Mouse (Mus musculus) kidney, embryonic 15.5 days (tissue): ENCODE results near the gene Rdh5. TPM values are rescaled to one million over a fixed set of nuclear protein-coding genes. Genes with fewer than 3 reads are reported as not detected.

Experiments used
- ATAC-seq: fragments of 200-750 bp; cut with Nextera tagmentation; replicated peaks from 2 replicates; pipeline ENCODE4 v1.8.0; 2017; ENCODE audit warnings: moderate TSS enrichment; ENCODE audit not compliant: low FRiP score
- H3K27ac ChIP-seq: fragments of 300-500 bp; sonication (generic); 2 replicates; pipeline ENCODE4 v1.5.1; 2015; ENCODE audit warnings: mild to moderate bottlenecking, inconsistent platforms
- H3K27me3 ChIP-seq: fragments of 300-500 bp; sonication (generic); 2 replicates; pipeline ENCODE4 v1.6.1; 2015; ENCODE audit warnings: inconsistent platforms
- H3K36me3 ChIP-seq: fragments of 300-500 bp; sonication (generic); 2 replicates; pipeline ENCODE4 v1.6.1; 2015; ENCODE audit warnings: inconsistent platforms
- H3K4me1 ChIP-seq: fragments of 300-500 bp; sonication (generic); 2 replicates; pipeline ENCODE4 v1.6.1; 2015; ENCODE audit warnings: inconsistent platforms
- H3K4me2 ChIP-seq: fragments of 300-500 bp; sonication (generic); 2 replicates; pipeline ENCODE4 v1.6.1; 2015; ENCODE audit warnings: moderate library complexity, mild to moderate bottlenecking, inconsistent platforms
- H3K4me3 ChIP-seq: fragments of 300-500 bp; sonication (generic); replicated peaks from 2 replicates; pipeline ENCODE4 v1.5.1; 2015; ENCODE audit warnings: mild to moderate bottlenecking, inconsistent platforms
- H3K9ac ChIP-seq: fragments of 300-500 bp; sonication (generic); 2 replicates; pipeline ENCODE4 v1.6.1; 2015; ENCODE audit warnings: mild to moderate bottlenecking, inconsistent platforms
- H3K9me3 ChIP-seq: fragments of 300-500 bp; sonication (generic); replicated peaks from 2 replicates; pipeline ENCODE4 v1.6.1; 2016; ENCODE audit warnings: inconsistent platforms
- WGBS: fragments of 180-500 bp; shearing (Covaris S2); methylation state at CpG from one replicate; pipeline ENCODE4 v1.1.7; 2015; ENCODE audit warnings: mixed read lengths; 5-methylcytosine and 5-hydroxymethylcytosine counted together
- polyA plus RNA-seq: library from polyadenylated mRNA; unstranded; fragments of >200 nt; fragmentation: Nextera tagmentation; extraction: Ambion mirVana; gene quantifications from 2 replicates; pipeline ENCODE4 v1.2.1, GENCODE M21; 2015

The Rdh5 gene
- polyA plus RNA-seq, 1 experiment from 2014 or later: 18.8 TPM

GRCm38 (mm10) chr10:128878811-128879210 is 43.9 kb downstream of the Rdh5 start:
- Histone ChIP-seq H3K4me3 (no peak overlapping the region), H3K27ac (no peak overlapping the region), H3K9ac (no peak overlapping the region), H3K4me2 (no peak overlapping the region), H3K9me3 (no peaks in the 10 kb centered on the region), H3K4me1 (0 out of 2 replicates have a peak, but pooled peaks cover 5% of the 10 kb centered on the region), H3K27me3 (no peaks in the 10 kb centered on the region), H3K36me3 (peaks cover 67% of the 10 kb centered on the region)
- no peak for ATAC-seq
- WGBS: 82% methylated on average over 2 of the region's 2 CpGs

DNA sequence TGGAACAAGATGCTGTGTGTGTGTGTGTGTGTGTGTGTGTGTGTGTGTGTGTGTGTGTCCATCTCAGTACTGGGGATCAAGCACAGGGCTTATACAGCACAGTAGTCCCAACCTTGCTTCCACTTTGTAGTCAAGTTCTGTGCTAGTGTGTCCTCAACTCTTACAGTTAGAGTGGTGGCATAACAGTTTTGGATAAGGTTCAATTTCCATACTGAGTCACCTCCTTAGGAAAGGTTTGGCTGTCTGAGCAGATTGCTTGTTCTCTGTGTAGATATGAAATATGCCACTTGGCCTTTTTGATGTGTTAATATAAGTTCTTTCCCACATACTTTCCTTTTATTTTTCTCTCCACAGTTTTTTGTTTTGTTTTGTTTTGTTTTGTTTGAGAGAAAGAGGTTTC is 44.4 kb downstream of the Rdh5 start:
- Histone ChIP-seq H3K4me3 (no peak overlapping the region), H3K9ac (no peak overlapping the region), H3K9me3 (no peaks in the 10 kb centered on the region), H3K4me1 (0 out of 2 replicates have a peak, but pooled peaks cover 5% of the 10 kb centered on the region), H3K36me3 (peaks cover 68% of the 10 kb centered on the region), H3K27me3 (no peaks in the 10 kb centered on the region), H3K4me2 (no peak overlapping the region), H3K27ac (no peak overlapping the region)
- no peak for ATAC-seq

GRCm38 (mm10) chr10:128870341-128870740 is 52.3 kb downstream of the Rdh5 start:
- WGBS: 87% methylated on average over 3 of the region's 3 CpGs
- no peak overlapping the region for H3K4me3 ChIP-seq
- no peak for ATAC-seq
- no peaks in the 10 kb centered on the region for H3K4me1 ChIP-seq
- peaks cover 83% of the 10 kb centered on the region for H3K36me3 ChIP-seq
- no peak overlapping the region for H3K27ac ChIP-seq
- no peaks in the 10 kb centered on the region for H3K9me3 ChIP-seq
- no peak overlapping the region for H3K4me2 ChIP-seq
- no peak overlapping the region for H3K9ac ChIP-seq
- no peaks in the 10 kb centered on the region for H3K27me3 ChIP-seq

DNA sequence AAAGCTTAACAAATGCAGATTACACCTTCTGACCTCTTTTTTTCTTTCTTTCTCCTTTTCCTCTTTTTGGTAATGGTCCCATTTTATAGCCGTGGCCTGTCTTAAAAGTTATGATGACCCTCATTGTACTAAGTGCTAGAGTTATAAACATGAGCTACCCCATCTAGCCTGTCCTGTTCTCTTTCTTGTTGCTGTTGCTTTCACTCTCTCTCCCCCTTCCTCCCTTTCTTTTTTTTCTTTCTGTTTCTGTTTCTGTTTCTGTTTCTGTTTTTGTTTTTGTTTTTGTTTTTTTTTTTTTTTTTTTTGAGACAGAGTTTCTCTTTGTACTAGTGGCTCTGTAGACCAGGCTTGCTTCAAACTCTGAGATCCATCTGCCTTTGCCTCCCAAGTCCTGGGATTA is 56.2 kb downstream of the Rdh5 start:
- H3K9me3 ChIP-seq: no peaks in the 10 kb centered on the region
- no peaks in the 10 kb centered on the region for H3K4me1 ChIP-seq
- H3K9ac ChIP-seq: no peak overlapping the region
- H3K4me2 ChIP-seq: no peak overlapping the region
- peaks cover 68% of the 10 kb centered on the region for H3K36me3 ChIP-seq
- no peaks in the 10 kb centered on the region for H3K27me3 ChIP-seq
- ATAC-seq: no peak
- H3K4me3 ChIP-seq: no peak overlapping the region
- WGBS: 91% methylated on average over 1 of the region's 1 CpGs
- no peak overlapping the region for H3K27ac ChIP-seq

- Histone ChIP-seq H3K4me2 (no peak overlapping the region), H3K27ac (no peak overlapping the region), H3K4me3 (no peak overlapping the region), H3K9ac (no peak overlapping the region), H3K4me1 (no peaks in the 10 kb centered on the region), H3K27me3 (no peaks in the 10 kb centered on the region), H3K36me3 (peaks cover 66% of the 10 kb centered on the region), H3K9me3 (no peaks in the 10 kb centered on the region)
- no peak for ATAC-seq
- 89% methylated on average over 3 of the region's 3 CpGs for WGBS
These were observed 56.6 kb downstream of the Rdh5 start for GRCm38 (mm10) chr10:128866042-128866441.

Other genes with a start within 250 kb of the Rdh5 start
- gene Suox, start 248.8 kb downstream of the Rdh5 start, polyA plus RNA-seq: 11.7 and 13.2 TPM in 2 replicates
- gene Rab5b, start 226.6 kb downstream of the Rdh5 start, polyA plus RNA-seq: 71.4 and 72.3 TPM in 2 replicates
- gene Pmel, start 218.7 kb downstream of the Rdh5 start, polyA plus RNA-seq: 1.2 TPM in 2 replicates
- 106 and 107 TPM in 2 replicates for gene Cdk2, start 217.9 kb downstream of the Rdh5 start, polyA plus RNA-seq
- gene Dgka, start 178.0 kb downstream of the Rdh5 start, polyA plus RNA-seq: 5.9 and 6.0 TPM in 2 replicates
- 40.2 and 41.4 TPM in 2 replicates for gene Pym1, start 175.0 kb downstream of the Rdh5 start, polyA plus RNA-seq
- 0.73 and 1.6 TPM in 2 replicates for gene Mmp19, start 132.0 kb downstream of the Rdh5 start, polyA plus RNA-seq
- 54.0 and 56.0 TPM in 2 replicates for gene Dnajc14, start 118.8 kb downstream of the Rdh5 start, polyA plus RNA-seq
- 16.7 and 20.6 TPM in 2 replicates for gene Tmem198b, start 118.5 kb downstream of the Rdh5 start, polyA plus RNA-seq
- 208 and 213 TPM in 2 replicates for gene Sarnp, start 105.6 kb downstream of the Rdh5 start, polyA plus RNA-seq
- gene Ormdl2, start 101.2 kb downstream of the Rdh5 start, polyA plus RNA-seq: 80.9 and 83.4 TPM in 2 replicates
- gene Gdf11, start 31.2 kb downstream of the Rdh5 start, polyA plus RNA-seq: 7.2 and 8.7 TPM in 2 replicates
- 671 and 731 TPM in 2 replicates for gene Cd63, start 21.9 kb downstream of the Rdh5 start, polyA plus RNA-seq
- 220 and 231 TPM in 2 replicates for gene Bloc1s1, start 1.1 kb upstream of the Rdh5 start, polyA plus RNA-seq
- gene Itga7, start 10.9 kb upstream of the Rdh5 start, polyA plus RNA-seq: 3.6 and 4.2 TPM in 2 replicates
- gene Mettl7b, start 38.1 kb upstream of the Rdh5 start, polyA plus RNA-seq: 5.6 and 6.4 TPM in 2 replicates
- not detected in 2 replicates for gene Olfr9, start 66.5 kb upstream of the Rdh5 start, polyA plus RNA-seq
- not detected in 2 replicates for gene Olfr763, start 87.9 kb upstream of the Rdh5 start, polyA plus RNA-seq
- gene Olfr764-ps1, start 117.0 kb upstream of the Rdh5 start, polyA plus RNA-seq: not detected in 2 replicates
- not detected in 2 replicates for gene Olfr765, start 127.1 kb upstream of the Rdh5 start, polyA plus RNA-seq
- not detected in 2 replicates for gene Olfr766-ps1, start 146.1 kb upstream of the Rdh5 start, polyA plus RNA-seq
- gene Olfr767, start 160.0 kb upstream of the Rdh5 start, polyA plus RNA-seq: not detected in 2 replicates
- not detected in 2 replicates for gene Olfr768, start 176.5 kb upstream of the Rdh5 start, polyA plus RNA-seq
- not detected in 2 replicates for gene Olfr769, start 195.0 kb upstream of the Rdh5 start, polyA plus RNA-seq
- gene Olfr770, start 216.1 kb upstream of the Rdh5 start, polyA plus RNA-seq: not detected in 2 replicates
- gene Olfr771, start 241.9 kb upstream of the Rdh5 start, polyA plus RNA-seq: not detected in 2 replicates